Mouse (Mus musculus) MEL (cell line): Measurements from ENCODE around the gene Dnajb3. TPM values are rescaled to one million over a fixed set of nuclear protein-coding genes. Genes with fewer than 3 reads are reported as not detected.

Source experiments
- DNase-seq: peaks from one replicate; pipeline ENCODE4 v3.0.0; 2011; ENCODE audit warnings: low read depth, low spot score
- H3K27ac ChIP-seq: 2 replicates; pipeline ENCODE4 v1.5.1; 2012; ENCODE audit warnings: low read depth, mild to moderate bottlenecking, control low read depth, low read length, moderate library complexity; ENCODE audit not compliant: control insufficient read depth
- H3K27me3 ChIP-seq, 2 experiments: fragments of 150-350 bp in 1 of 2; sonication (generic) in 1 of 2; 2 replicates each; pipeline ENCODE4 v1.6.1; 2012; ENCODE audit warnings: low read length in 2 of 2, mild to moderate bottlenecking in 2 of 2, improper control_type of control experiment in 1 of 2, moderate library complexity in 1 of 2; ENCODE audit not compliant: insufficient read depth in 2 of 2, control insufficient read depth in 1 of 2
- H3K36me3 ChIP-seq, 2 experiments: 2 replicates each; pipeline ENCODE4 v1.6.1; 2012 to 2014; ENCODE audit warnings: low read length in 2 of 2, improper control_type of control experiment in 1 of 2, inconsistent platforms in 1 of 2, mild to moderate bottlenecking in 1 of 2; ENCODE audit not compliant: insufficient read depth in 2 of 2, control insufficient read depth in 1 of 2
- H3K4me1 ChIP-seq, 2 experiments: fragments of 150-350 bp in 1 of 2; sonication (generic) in 1 of 2; 2 replicates each; pipeline ENCODE4 v1.6.1; 2012; ENCODE audit warnings: low read length in 2 of 2, improper control_type of control experiment in 1 of 2, mild to moderate bottlenecking in 1 of 2; ENCODE audit not compliant: insufficient read depth in 2 of 2, control insufficient read depth in 1 of 2
- H3K4me3 ChIP-seq, 2 experiments: fragments of 150-350 bp in 1 of 2; sonication (generic) in 1 of 2; 2 replicates each; pipeline ENCODE4 v1.5.1; 2012; ENCODE audit warnings: low read depth in 2 of 2, low read length in 2 of 2, mild to moderate bottlenecking in 2 of 2, moderate library complexity in 2 of 2, control low read depth in 1 of 2, improper control_type of control experiment in 1 of 2; ENCODE audit not compliant: control insufficient read depth in 1 of 2, insufficient read depth in 1 of 2
- H3K79me2 ChIP-seq: 2 replicates; pipeline ENCODE4 v1.6.1; 2012; ENCODE audit warnings: mild to moderate bottlenecking, low read length, moderate library complexity; ENCODE audit not compliant: control insufficient read depth, poor library complexity, insufficient read depth
- H3K9ac ChIP-seq: 2 replicates; pipeline ENCODE4 v1.6.1; 2012; ENCODE audit warnings: low read depth, mild to moderate bottlenecking, control low read depth, low read length, moderate library complexity; ENCODE audit not compliant: control insufficient read depth, poor library complexity, severe bottlenecking
- H3K9me3 ChIP-seq: fragments of 150-350 bp; sonication (generic); replicated peaks from 2 replicates; pipeline ENCODE4 v1.6.1; 2012; ENCODE audit warnings: mild to moderate bottlenecking, low read length, improper control_type of control experiment, moderate library complexity; ENCODE audit not compliant: insufficient read depth
- CHD2 ChIP-seq: IDR thresholded peaks from 2 replicates; pipeline ENCODE4 v1.6.1; 2011; ENCODE audit warnings: low read length, improper control_type of control experiment
- E2F4 ChIP-seq: IDR thresholded peaks from 2 replicates; pipeline ENCODE4 v1.6.1; 2011; ENCODE audit warnings: low read depth, low read length, improper control_type of control experiment, borderline replicate concordance
- EP300 ChIP-seq, 2 experiments: IDR thresholded peaks; 2 replicates each; pipeline ENCODE4 v1.6.1; 2011; ENCODE audit warnings: improper control_type of control experiment in 2 of 2, low read length in 2 of 2, low read depth in 1 of 2, mild to moderate bottlenecking in 1 of 2
- ETS1 ChIP-seq: IDR thresholded peaks from 2 replicates; pipeline ENCODE4 v1.6.1; 2012; ENCODE audit warnings: low read depth, mild to moderate bottlenecking, inconsistent platforms, low read length, improper control_type of control experiment, moderate library complexity
- GABPA ChIP-seq: IDR thresholded peaks from 2 replicates; pipeline ENCODE4 v1.6.1; 2012; ENCODE audit warnings: low read depth, mild to moderate bottlenecking, inconsistent platforms, low read length, improper control_type of control experiment, moderate library complexity
- GATA1 ChIP-seq: IDR thresholded peaks from 2 replicates; pipeline ENCODE4 v1.6.1; 2011; ENCODE audit warnings: low read depth, low read length, improper control_type of control experiment
- KAT2A ChIP-seq: conservative IDR thresholded peaks from 2 replicates; pipeline ENCODE4 v1.6.1; 2012; ENCODE audit warnings: low read depth, low read length, improper control_type of control experiment, inconsistent platforms
- MAFK ChIP-seq: IDR thresholded peaks from 2 replicates; pipeline ENCODE4 v1.6.1; 2011; ENCODE audit warnings: low read depth, mild to moderate bottlenecking, low read length, improper control_type of control experiment, borderline replicate concordance
- MAX ChIP-seq: IDR thresholded peaks from 2 replicates; pipeline ENCODE4 v1.6.1; 2011; ENCODE audit warnings: low read length, improper control_type of control experiment
- MEF2A ChIP-seq: IDR thresholded peaks from 2 replicates; pipeline ENCODE4 v1.6.1; 2014; ENCODE audit warnings: low read depth, mild to moderate bottlenecking, inconsistent platforms, low read length, improper control_type of control experiment; ENCODE audit not compliant: poor library complexity, insufficient replicate concordance, severe bottlenecking; ENCODE audit errors: extremely low read depth
- MXI1 ChIP-seq: IDR thresholded peaks from 2 replicates; pipeline ENCODE4 v1.6.1; 2011; ENCODE audit warnings: mild to moderate bottlenecking, low read depth, low read length, improper control_type of control experiment
- MYB ChIP-seq: IDR thresholded peaks from 2 replicates; pipeline ENCODE4 v1.6.1; 2011; ENCODE audit warnings: mild to moderate bottlenecking, low read depth, low read length, improper control_type of control experiment
- MYC ChIP-seq: IDR thresholded peaks from 2 replicates; pipeline ENCODE4 v1.6.1; 2011; ENCODE audit warnings: low read depth, mild to moderate bottlenecking, low read length, improper control_type of control experiment, moderate library complexity
- NRF1 ChIP-seq: IDR thresholded peaks from 2 replicates; pipeline ENCODE4 v1.6.1; 2014; ENCODE audit warnings: low read depth, mild to moderate bottlenecking, inconsistent platforms, low read length, improper control_type of control experiment, moderate library complexity; ENCODE audit not compliant: poor library complexity, insufficient read depth, severe bottlenecking
- POLR2A ChIP-seq, 2 experiments: IDR thresholded peaks; 2 replicates each; pipeline ENCODE4 v1.6.1; 2011 to 2012; ENCODE audit warnings: low read length in 2 of 2, mild to moderate bottlenecking in 2 of 2, control low read depth in 1 of 2, improper control_type of control experiment in 1 of 2, low read depth in 1 of 2, moderate library complexity in 1 of 2; ENCODE audit not compliant: control insufficient read depth in 1 of 2, insufficient read depth in 1 of 2, poor library complexity in 1 of 2
- POLR2AphosphoS2 ChIP-seq: IDR thresholded peaks from 2 replicates; pipeline ENCODE4 v1.6.1; 2011; ENCODE audit warnings: low read length, improper control_type of control experiment
- POLR2AphosphoS5 ChIP-seq: IDR thresholded peaks from 2 replicates; pipeline ENCODE4 v1.6.1; 2012; ENCODE audit warnings: low read depth, borderline replicate concordance, mild to moderate bottlenecking, inconsistent platforms, low read length, moderate library complexity, mixed read lengths
- RAD21 ChIP-seq: IDR thresholded peaks from 2 replicates; pipeline ENCODE4 v1.6.1; 2011; ENCODE audit warnings: mild to moderate bottlenecking, low read depth, low read length, improper control_type of control experiment
- RCOR1 ChIP-seq: IDR thresholded peaks from 2 replicates; pipeline ENCODE4 v1.6.1; 2012; ENCODE audit warnings: low read depth, mild to moderate bottlenecking, inconsistent platforms, low read length, improper control_type of control experiment
- SIN3A ChIP-seq: IDR thresholded peaks from 2 replicates; pipeline ENCODE4 v1.6.1; 2012; ENCODE audit warnings: low read length, improper control_type of control experiment, inconsistent platforms
- SMC3 ChIP-seq: IDR thresholded peaks from 2 replicates; pipeline ENCODE4 v1.6.1; 2011; ENCODE audit warnings: low read depth, low read length, improper control_type of control experiment
- TBP ChIP-seq: IDR thresholded peaks from 2 replicates; pipeline ENCODE4 v1.8.0; 2011; ENCODE audit warnings: low read depth, low read length, improper control_type of control experiment
- TCF12 ChIP-seq: IDR thresholded peaks from 2 replicates; pipeline ENCODE4 v1.6.1; 2014; ENCODE audit warnings: low read depth, mild to moderate bottlenecking, inconsistent platforms, low read length, improper control_type of control experiment, moderate library complexity
- UBTF ChIP-seq: IDR thresholded peaks from 2 replicates; pipeline ENCODE4 v1.6.1; 2012; ENCODE audit warnings: low read depth, mild to moderate bottlenecking, inconsistent platforms, low read length, improper control_type of control experiment, moderate library complexity, borderline replicate concordance; ENCODE audit not compliant: insufficient read depth
- USF1 ChIP-seq: IDR thresholded peaks from 2 replicates; pipeline ENCODE4 v1.6.1; 2014; ENCODE audit warnings: low read depth, mild to moderate bottlenecking, inconsistent platforms, low read length, improper control_type of control experiment, moderate library complexity
- USF2 ChIP-seq, 2 experiments: IDR thresholded peaks; 2 replicates each; pipeline ENCODE4 v1.6.1; 2011 to 2012; ENCODE audit warnings: improper control_type of control experiment in 2 of 2, low read length in 2 of 2, borderline replicate concordance in 1 of 2, inconsistent platforms in 1 of 2, low read depth in 1 of 2, mild to moderate bottlenecking in 1 of 2; ENCODE audit not compliant: insufficient read depth in 1 of 2
- ZC3H11A ChIP-seq: IDR thresholded peaks from 2 replicates; pipeline ENCODE4 v1.6.1; 2012; ENCODE audit warnings: low read depth, mild to moderate bottlenecking, inconsistent platforms, low read length, improper control_type of control experiment
- ZKSCAN1 ChIP-seq: IDR thresholded peaks from 2 replicates; pipeline ENCODE4 v1.6.1; 2012; ENCODE audit warnings: low read depth, mild to moderate bottlenecking, inconsistent platforms, low read length, improper control_type of control experiment, moderate library complexity
- ZMIZ1 ChIP-seq: IDR thresholded peaks from 2 replicates; pipeline ENCODE4 v1.6.1; 2012; ENCODE audit warnings: low read depth, mild to moderate bottlenecking, inconsistent platforms, low read length, improper control_type of control experiment, moderate library complexity
- polyA plus RNA-seq, 2 experiments: library from polyadenylated mRNA; stranded (reverse) in 1 of 2; unstranded in 1 of 2; fragments of >175 nt in 1 of 2; fragments of >200 nt in 1 of 2; gene quantifications; 2 replicates each; pipeline versions ENCODE4 v1.2.1 to v1.2.4; 2012; ENCODE audit warnings: low replicate concordance in 2 of 2, low read depth in 1 of 2; ENCODE audit not compliant: insufficient read length in 2 of 2, insufficient read depth in 1 of 2, missing spikeins in 1 of 2
- total RNA-seq: library from RNA; depleted of rRNA; stranded (reverse); fragments of 300-350 nt; gene quantifications from 2 replicates; pipeline ENCODE4 v1.2.3, GENCODE M21; 2012

Gene Dnajb3
- total and polyA plus RNA-seq, 3 experiments, result not detected

GRCm38 (mm10) chr1:88224029-88224776 is 18.6 kb upstream of the Dnajb3 start:
- no peaks in the 10 kb centered on the region for H3K9me3 ChIP-seq

GRCm38 (mm10) chr1:88223591-88223990 is 18.0 kb upstream of the Dnajb3 start:
- no peak for TF ChIP-seq TBP
- TF ChIP-seq MAFK, result no peak
- no peak for TF ChIP-seq SMC3
- TF ChIP-seq ETS1, result no peak
- TF ChIP-seq SIN3A, result no peak
- TF ChIP-seq USF1, result no peak
- TF ChIP-seq POLR2A (IDR thresholded peaks at IDR 0.05; ENCODE audit: control insufficient read depth in 1 of 2, insufficient read depth in 1 of 2, low read depth in 1 of 2, low read length in 2 of 2, poor library complexity in 1 of 2), result no peak
- no peak for TF ChIP-seq GABPA
- no peak for TF ChIP-seq USF2 (IDR thresholded peaks at IDR 0.05; ENCODE audit: borderline replicate concordance in 1 of 2, insufficient read depth in 1 of 2, low read depth in 1 of 2, low read length in 2 of 2)
- TF ChIP-seq CHD2, result no peak
- no peak for TF ChIP-seq MYB
- TF ChIP-seq ZKSCAN1, result no peak
- no peak for TF ChIP-seq MAX
- no peak for TF ChIP-seq GATA1
- no peak for TF ChIP-seq NRF1
- TF ChIP-seq KAT2A, result no peak
- TF ChIP-seq EP300 (IDR thresholded peaks at IDR 0.05; ENCODE audit: low read depth in 1 of 2, low read length in 2 of 2), result no peak
- no peak for TF ChIP-seq RAD21
- no peak for TF ChIP-seq TCF12
- no peak for TF ChIP-seq MYC
- H3K4me1 ChIP-seq, result no peaks in the 10 kb centered on the region
- H3K4me3 ChIP-seq, result no peak overlapping the region
- H3K9me3 ChIP-seq, result no peaks in the 10 kb centered on the region
- H3K79me2 ChIP-seq, result no peaks in the 10 kb centered on the region
- no peak overlapping the region for H3K9ac ChIP-seq
- no peaks in the 10 kb centered on the region for H3K27me3 ChIP-seq
- DNase-seq, result no peak
- no peaks in the 10 kb centered on the region for H3K36me3 ChIP-seq
- H3K27ac ChIP-seq, result no peak overlapping the region

More at GRCm38 (mm10) chr1:88224029-88224776, 18.6 kb upstream of the Dnajb3 start:
- H3K27me3 ChIP-seq, result no peaks in the 10 kb centered on the region
- DNase-seq, result no peak
- H3K4me1 ChIP-seq, result no peaks in the 10 kb centered on the region
- H3K79me2 ChIP-seq, result no peaks in the 10 kb centered on the region
- no peak overlapping the region for H3K4me3 ChIP-seq
- no peak overlapping the region for H3K27ac ChIP-seq
- no peaks in the 10 kb centered on the region for H3K36me3 ChIP-seq
- TF ChIP-seq MXI1, result no peak
- no peak for TF ChIP-seq POLR2AphosphoS5
- TF ChIP-seq ZKSCAN1, result no peak
- TF ChIP-seq MEF2A, result no peak
- no peak for TF ChIP-seq GABPA
- no peak for TF ChIP-seq RAD21
- no peak for TF ChIP-seq CHD2
- no peak for TF ChIP-seq UBTF
- TF ChIP-seq POLR2AphosphoS2, result no peak
- TF ChIP-seq ZMIZ1, result no peak
- no peak for TF ChIP-seq ZC3H11A
- no peak for TF ChIP-seq RCOR1
- TF ChIP-seq USF1, result no peak
- TF ChIP-seq USF2 (IDR thresholded peaks at IDR 0.05; ENCODE audit: borderline replicate concordance in 1 of 2, insufficient read depth in 1 of 2, low read depth in 1 of 2, low read length in 2 of 2), result no peak
- no peak for TF ChIP-seq SIN3A
- no peak for TF ChIP-seq ETS1
- TF ChIP-seq E2F4, result no peak
- no peak for TF ChIP-seq SMC3
- TF ChIP-seq, all 39 proteins: peak for 0
- H3K9ac ChIP-seq, result no peak overlapping the region
